Mouse (Mus musculus): Measurements from ENCODE around the gene Hspbp1. TPM values are rescaled to one million over a fixed set of nuclear protein-coding genes. Genes with fewer than 3 reads are reported as not detected.

The Hspbp1 gene
- polyA plus RNA-seq (2012; rRNA removed): 20.4 and 21.6 TPM in 2 replicates

GRCm38 (mm10) chr7:4684632-4685417 lies at the start of gene Hspbp1:
Gene Hspbp1, minus strand, starts transcription at chr7:4685068.

GRCm38 (mm10) chr7:4725169-4725568 lies 40.3 kb upstream of the Hspbp1 start, which contains the start of gene Tmem150b:
Gene Tmem150b, minus strand, starts transcription at chr7:4725249.

GRCm38 (mm10) chr7:4690387-4690786 lies 5.5 kb upstream of the Hspbp1 start, which contains the start of gene Brsk1:
Gene Brsk1, plus strand, starts transcription at chr7:4690604.

GRCm38 (mm10) chr7:4658912-4659551 lies 25.8 kb downstream of the Hspbp1 start, which contains the start of gene Ppp6r1:
Gene Ppp6r1, minus strand, starts transcription at chr7:4659019.

GRCm38 (mm10) chr7:4631031-4631430 lies 53.8 kb downstream of the Hspbp1 start, which contains the start of gene Tmem86b:
Gene Tmem86b, minus strand, starts transcription at chr7:4631422.

Other genes with a start within 250 kb of the Hspbp1 start
- gene Rdh13, start 239.4 kb downstream of the Hspbp1 start, polyA plus RNA-seq (2012; rRNA removed): 3.5 and 4.7 TPM in 2 replicates
- 1.5 and 2.5 TPM in 2 replicates for gene Eps8l1, start 224.4 kb downstream of the Hspbp1 start, polyA plus RNA-seq (2012; rRNA removed)
- 17.0 and 21.0 TPM in 2 replicates for gene Ppp1r12c, start 183.4 kb downstream of the Hspbp1 start, polyA plus RNA-seq (2012; rRNA removed)
- gene Tnnt1, start 168.7 kb downstream of the Hspbp1 start, polyA plus RNA-seq (2012; rRNA removed): 3.9 and 5.7 TPM in 2 replicates
- gene Tnni3, start 160.8 kb downstream of the Hspbp1 start, polyA plus RNA-seq (2012; rRNA removed): 0.34 and 0.41 TPM in 2 replicates
- 0.40 and 0.44 TPM in 2 replicates for gene Dnaaf3, start 152.6 kb downstream of the Hspbp1 start, polyA plus RNA-seq (2012; rRNA removed)
- 0.25 and 0.27 TPM in 2 replicates for gene Syt5, start 137.5 kb downstream of the Hspbp1 start, polyA plus RNA-seq (2012; rRNA removed)
- 0.01 and 0.04 TPM in 2 replicates for gene Ptprh, start 81.0 kb downstream of the Hspbp1 start, polyA plus RNA-seq (2012; rRNA removed)
- gene Tmem86b, start 53.6 kb downstream of the Hspbp1 start, polyA plus RNA-seq (2012; rRNA removed): 36.5 and 38.2 TPM in 2 replicates
- gene Ppp6r1, start 26.0 kb downstream of the Hspbp1 start, polyA plus RNA-seq (2012; rRNA removed): 28.8 and 34.0 TPM in 2 replicates
- 0.31 and 0.32 TPM in 2 replicates for gene Brsk1, start 5.5 kb upstream of the Hspbp1 start, polyA plus RNA-seq (2012; rRNA removed)
- gene Tmem150b, start 40.2 kb upstream of the Hspbp1 start, polyA plus RNA-seq (2012; rRNA removed): 0.74 and 0.80 TPM in 2 replicates
- 53.8 and 67.2 TPM in 2 replicates for gene Kmt5c, start 55.0 kb upstream of the Hspbp1 start, polyA plus RNA-seq (2012; rRNA removed)
- gene Cox6b2, start 68.0 kb upstream of the Hspbp1 start, polyA plus RNA-seq (2012; rRNA removed): 80.4 and 84.3 TPM in 2 replicates
- 0.01 TPM in 1 of 2 replicates, not detected in the other for gene Fam71e2, start 86.2 kb upstream of the Hspbp1 start, polyA plus RNA-seq (2012; rRNA removed)
- gene Il11, start 97.8 kb upstream of the Hspbp1 start, polyA plus RNA-seq (2012; rRNA removed): 0.02 and 0.13 TPM in 2 replicates
- gene Tmem190, start 97.9 kb upstream of the Hspbp1 start, polyA plus RNA-seq (2012; rRNA removed): not detected in 2 replicates
- 11.3 and 11.9 TPM in 2 replicates for gene Tmem238, start 104.6 kb upstream of the Hspbp1 start, polyA plus RNA-seq (2012; rRNA removed)
- 244 and 284 TPM in 2 replicates for gene Rpl28, start 107.8 kb upstream of the Hspbp1 start, polyA plus RNA-seq (2012; rRNA removed)
- gene Ube2s, start 127.5 kb upstream of the Hspbp1 start, polyA plus RNA-seq (2012; rRNA removed): 252 and 281 TPM in 2 replicates
- 0.08 and 0.18 TPM in 2 replicates for gene Shisa7, start 159.6 kb upstream of the Hspbp1 start, polyA plus RNA-seq (2012; rRNA removed)
- 5.7 and 6.4 TPM in 2 replicates for gene Isoc2b, start 185.2 kb upstream of the Hspbp1 start, polyA plus RNA-seq (2012; rRNA removed)
- 29.3 and 33.2 TPM in 2 replicates for gene Isoc2a, start 192.1 kb upstream of the Hspbp1 start, polyA plus RNA-seq (2012; rRNA removed)
- 0.03 and 0.05 TPM in 2 replicates for gene Gm36210, start 221.4 kb upstream of the Hspbp1 start, polyA plus RNA-seq (2012; rRNA removed)
- gene Zfp628, start 230.1 kb upstream of the Hspbp1 start, polyA plus RNA-seq (2012; rRNA removed): 2.1 and 2.5 TPM in 2 replicates
- gene Nat14, start 237.0 kb upstream of the Hspbp1 start, polyA plus RNA-seq (2012; rRNA removed): 0.61 and 0.77 TPM in 2 replicates
- gene Ssc5d, start 240.7 kb upstream of the Hspbp1 start, polyA plus RNA-seq (2012; rRNA removed): 0.25 and 0.30 TPM in 2 replicates